Mouse (Mus musculus) heart, postnatal 10 days (tissue): ENCODE measurements around the gene Hoxc8. TPM values are rescaled to one million over a fixed set of nuclear protein-coding genes. Genes with fewer than 3 reads are reported as not detected.
A peak's percentile ranks its signal among the peaks of the same experiment; 100 is the strongest.

Experiments used
- DNase-seq, 2 experiments: peaks; one replicate each; pipeline ENCODE4 v3.0.0; 2021
- intact Hi-C: fragments of 180-260 bp; cut with DNase I; formaldehyde crosslinking; loops from one replicate; pipeline ENCODE4 v1.15.1; 2025
- total RNA-seq, 2 experiments: library from RNA; stranded (reverse); gene quantifications; 2 replicates each; pipeline ENCODE4 v1.2.3; 2021

Gene Hoxc8
- total RNA-seq, 2 experiments from 2014 or later: not detected

- DNase-seq: no peak
- intact Hi-C loops: no loop called here
These were observed 12.5 kb downstream of the Hoxc8 start for GRCm38 (mm10) chr15:103002821-103003448.

GRCm38 (mm10) chr15:103005308-103005707 lies 14.9 kb downstream of the Hoxc8 start:
- intact Hi-C loops: no loop called here

GRCm38 (mm10) chr15:103005797-103006196 lies 15.4 kb downstream of the Hoxc8 start:
- no peak for DNase-seq
- intact Hi-C loops: no loop called here

More at GRCm38 (mm10) chr15:103005308-103005707, 14.9 kb downstream of the Hoxc8 start:
- DNase-seq: no peak

GRCm38 (mm10) chr15:103006326-103006725 lies 15.9 kb downstream of the Hoxc8 start:
- DNase-seq: no peak
- intact Hi-C loops: no loop called here

GRCm38 (mm10) chr15:103009265-103010111 lies 19.1 kb downstream of the Hoxc8 start:
- intact Hi-C loops: loop anchor here (5.0 kb wide), 1 partner anchor 123 kb away; no protein-coding TSS in a partner anchor

GRCm38 (mm10) chr15:103010112-103010846 lies 19.9 kb downstream of the Hoxc8 start:
- intact Hi-C loops: loop anchor here (5.0 kb wide), 1 partner anchor 122 kb away; no protein-coding TSS in a partner anchor
- no peak for DNase-seq

More at GRCm38 (mm10) chr15:103009265-103010111, 19.1 kb downstream of the Hoxc8 start:
- DNase-seq: no peak

GRCm38 (mm10) chr15:103010847-103011555 lies 20.6 kb downstream of the Hoxc8 start:
- intact Hi-C loops: loop anchor here (5.0 kb wide), 1 partner anchor 121 kb away; no protein-coding TSS in a partner anchor
- no peak for DNase-seq

GRCm38 (mm10) chr15:103011928-103012486 lies 21.6 kb downstream of the Hoxc8 start:
- intact Hi-C loops: loop anchor here (2.0 to 5.0 kb wide), 2 partner anchors 120 to 153 kb away; no protein-coding TSS in a partner anchor
- DNase-seq: no peak

GRCm38 (mm10) chr15:103013238-103013984 lies 23.0 kb downstream of the Hoxc8 start:
- DNase-seq: peak; percentile 34 to 61
- intact Hi-C loops: loop anchor here (2.0 to 5.0 kb wide), 2 partner anchors 119 to 151 kb away; no protein-coding TSS in a partner anchor

- DNase-seq: no peak
- intact Hi-C loops: loop anchor here (5.0 kb wide), 1 partner anchor 118 kb away; no protein-coding TSS in a partner anchor
These were observed 24.0 kb downstream of the Hoxc8 start for GRCm38 (mm10) chr15:103014166-103015008.

GRCm38 (mm10) chr15:103015009-103015399 lies 24.6 kb downstream of the Hoxc8 start:
- intact Hi-C loops: no loop called here
- DNase-seq: no peak

GRCm38 (mm10) chr15:103015406-103016166 lies 25.2 kb downstream of the Hoxc8 start:
- DNase-seq: no peak
- intact Hi-C loops: no loop called here

- DNase-seq: no peak
- intact Hi-C loops: no loop called here
These were observed 28.2 kb downstream of the Hoxc8 start, which contains the start of gene Hoxc4 for GRCm38 (mm10) chr15:103018636-103019035. Hoxc4 (plus strand) TSS chr15:103018934.

- no peak for DNase-seq
- intact Hi-C loops: no loop called here
These were observed 30.6 kb downstream of the Hoxc8 start for GRCm38 (mm10) chr15:103020899-103021418.

GRCm38 (mm10) chr15:103021544-103021943 lies 31.1 kb downstream of the Hoxc8 start:
- intact Hi-C loops: no loop called here
- DNase-seq: no peak

GRCm38 (mm10) chr15:103024131-103024530 lies 33.7 kb downstream of the Hoxc8 start:
- DNase-seq: no peak
- intact Hi-C loops: no loop called here
